Mouse (Mus musculus): ENCODE data around the gene Abcd1.

GRCm38 (mm10) chrX:73787225-73787558 lies 70.8 kb downstream of the Abcd1 start:
- no peak for TF ChIP-seq POLR2A (IDR thresholded peaks at IDR 0.05; ENCODE audit: low read depth, low read length)
- no peak for TF ChIP-seq CTCF (IDR thresholded peaks at IDR 0.05; ENCODE audit: extremely low read depth, insufficient read depth, insufficient read length, insufficient replicate concordance)

Data from spleen, adult 2 months (tissue).